ENCODE assay signal across 8 mouse cellular contexts in the genomic region with DNA sequence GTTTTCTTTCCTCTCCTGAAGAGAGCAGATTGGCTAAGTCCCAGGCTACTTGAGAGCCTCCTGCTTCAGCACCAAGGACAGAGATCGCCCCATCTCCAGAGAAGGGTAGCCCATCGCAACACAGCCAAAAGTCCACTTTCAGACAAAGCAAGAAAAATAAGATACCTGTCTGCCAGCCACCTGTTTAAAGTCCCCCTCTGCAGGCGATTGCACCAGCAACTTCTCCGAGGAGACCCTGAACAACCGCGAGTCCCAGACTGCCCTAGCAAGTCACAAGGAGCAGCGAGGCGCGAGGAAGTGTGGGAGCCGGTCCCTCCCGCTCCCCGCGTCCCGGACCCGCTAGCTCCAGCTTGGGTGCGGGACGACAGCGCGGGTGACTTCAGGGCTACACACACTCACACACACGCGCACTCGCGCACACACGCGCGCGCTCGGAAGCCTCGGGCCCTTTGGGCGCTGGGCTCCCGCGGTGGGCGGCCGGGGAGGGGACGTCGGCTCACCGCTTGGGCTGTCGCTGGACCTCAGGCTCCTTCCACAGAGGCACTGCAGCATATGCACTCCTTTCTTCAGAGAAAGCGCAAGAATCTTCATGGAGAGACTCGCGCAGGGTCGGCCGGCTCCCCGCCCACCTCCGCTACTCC.
A peak's percentile ranks its signal among the peaks of the same experiment; 100 is the strongest.
DNase-seq lines count a peak whose midpoint lies in the region; ATAC-seq and TF ChIP-seq lines count a peak whose summit lies in the region.

No protein-coding gene starts in this region.

- no peaks in the 10 kb centered on the region for H3K4me1 ChIP-seq in forebrain, embryonic 14.5 days (ENCODE audit: control insufficient read depth, insufficient read depth, low read length)
- 0 out of 2 replicates have a peak, but pooled peaks cover 10% of the 10 kb centered on the region for H3K4me1 ChIP-seq in lung, postnatal 0 days (ENCODE audit: insufficient read depth, low read depth, low read length)

- H3K4me2 ChIP-seq in forebrain, embryonic 14.5 days (ENCODE audit: low read length), result peak overlapping the region; percentile 99
- H3K4me2 ChIP-seq in lung, postnatal 0 days (replicated peaks; ENCODE audit: low read depth, low read length), result peak overlapping the region; percentile 68

- no peak overlapping the region for H3K27ac ChIP-seq in forebrain, embryonic 14.5 days (ENCODE audit: low read depth, low read length)
- no peak overlapping the region for H3K27ac ChIP-seq in lung, postnatal 0 days (ENCODE audit: low read length)

- no peak for TF ChIP-seq EP300 in lung, postnatal 0 days (IDR thresholded peaks at IDR 0.05)

- intact Hi-C loops in left cerebral cortex, postnatal 25 days (cut with DNase I), result loop anchor here (5.0 kb wide), 1 partner anchor 47 kb away; no protein-coding TSS in a partner anchor

- TF ChIP-seq CTCF in lung, postnatal 0 days (IDR thresholded peaks at IDR 0.05), result no peak

- peaks cover 27% of the 10 kb centered on the region for H3K27me3 ChIP-seq in forebrain, embryonic 14.5 days (replicated peaks; ENCODE audit: control insufficient read depth, insufficient read depth, low read length)
- H3K27me3 ChIP-seq in lung, postnatal 0 days (replicated peaks; ENCODE audit: insufficient read depth, low read length), result peaks cover 17% of the 10 kb centered on the region; the same call in 1 of the 2 replicates

- H3K9me3 ChIP-seq in forebrain, embryonic 14.5 days (replicated peaks; ENCODE audit: control insufficient read depth, low read length), result no peaks in the 10 kb centered on the region
- H3K9me3 ChIP-seq in lung, postnatal 0 days (ENCODE audit: low read length), result no peaks in the 10 kb centered on the region

- peak; percentile 79 for ATAC-seq in forebrain, embryonic 14.5 days
- ATAC-seq in lung, postnatal 0 days, result no peak

- peak overlapping the region; percentile 62 for H3K4me3 ChIP-seq in forebrain, embryonic 14.5 days (ENCODE audit: low read depth, low read length)
- peak overlapping the region; percentile 38 for H3K4me3 ChIP-seq in lung, postnatal 0 days (ENCODE audit: low read depth, low read length)

- DNase-seq in left cerebral cortex, postnatal 25 days (ENCODE audit: low spot score in 2 of 2), result peak; percentile 18 to 24
- no peak for DNase-seq in left cerebral cortex, adult 8-10 months (ENCODE audit: low spot score in 2 of 2)
- DNase-seq in adrenal gland, postnatal 4 days (ENCODE audit: low spot score in 2 of 2), result peak; percentile 5 to 10
- peak; percentile 64 for DNase-seq in forebrain, embryonic 14.5 days (ENCODE audit: low spot score)
- peak; percentile 7 for DNase-seq in kidney, adult 18-20 months
- DNase-seq in lung, postnatal 0 days (ENCODE audit: low spot score), result peak; percentile 59
- DNase-seq in right cerebral cortex, postnatal 10 days (ENCODE audit: low spot score in 2 of 2), result peak; percentile 37 to 38
- DNase-seq in T-cell, adult 2 months (ENCODE audit: low spot score), result no peak

- H3K9ac ChIP-seq in forebrain, embryonic 14.5 days (ENCODE audit: low read length), result peak overlapping the region; percentile 60
- H3K9ac ChIP-seq in lung, postnatal 0 days (replicated peaks; ENCODE audit: low read depth), result no peak overlapping the region

- WGBS in forebrain, embryonic 14.5 days, result 1% methylated on average over 44 of the region's 45 CpGs
- 0% methylated on average over 37 of the region's 45 CpGs for WGBS in lung, postnatal 0 days

- no peaks in the 10 kb centered on the region for H3K36me3 ChIP-seq in forebrain, embryonic 14.5 days (ENCODE audit: control insufficient read depth, insufficient read depth, low read length)
- no peaks in the 10 kb centered on the region for H3K36me3 ChIP-seq in lung, postnatal 0 days (ENCODE audit: insufficient read depth, low read length)

Comparison
In these comparisons a context has a peak if more than half of its experiments do, and no peak if none do; other contexts are left out.
1. DNase-seq: peak in left cerebral cortex, postnatal 25 days (2 of 2), adrenal gland, postnatal 4 days (2 of 2), forebrain, embryonic 14.5 days (single experiment), kidney, adult 18-20 months (single experiment), lung, postnatal 0 days (single experiment) and right cerebral cortex, postnatal 10 days (2 of 2); none in left cerebral cortex, adult 8-10 months (0 of 2) and T-cell, adult 2 months (single experiment).